Mouse (Mus musculus) myocyte (in vitro differentiated cells): ENCODE data around the gene Tmem234.

Source experiments
- MAX ChIP-seq: IDR thresholded peaks from one replicate; pipeline ENCODE4 v1.6.1; 2011; ENCODE audit warnings: low read depth, mild to moderate bottlenecking, control low read depth
- MYOG ChIP-seq, 3 experiments: IDR thresholded peaks; one replicate each; pipeline ENCODE4 v1.6.1; 2011; ENCODE audit warnings: control low read depth in 2 of 3, low read depth in 2 of 3, mild to moderate bottlenecking in 2 of 3; ENCODE audit not compliant: insufficient read length in 2 of 3, control insufficient read depth in 1 of 3, insufficient read depth in 1 of 3
- POLR2A ChIP-seq: IDR thresholded peaks from one replicate; pipeline ENCODE4 v1.6.1; 2011; ENCODE audit warnings: low read depth, mild to moderate bottlenecking, control low read depth, moderate library complexity; ENCODE audit not compliant: insufficient read length

- TF ChIP-seq MAX (no peak), POLR2A (no peak), MYOG (IDR thresholded peaks at IDR 0.05; ENCODE audit: control insufficient read depth in 1 of 3, insufficient read depth in 1 of 3, insufficient read length in 2 of 3, low read depth in 2 of 3) (no peak)
These were observed 13.5 kb upstream of the Tmem234 start for GRCm38 (mm10) chr4:129586943-129587342.
